Mouse (Mus musculus) limb, embryonic 14.5 days (tissue): Measurements from ENCODE around the gene Ypel3. TPM values are rescaled to one million over a fixed set of nuclear protein-coding genes. Genes with fewer than 3 reads are reported as not detected.

Experiments used
- ATAC-seq: fragments of 200-750 bp; cut with Nextera tagmentation; 2 replicates; pipeline ENCODE4 v1.8.0; 2017; ENCODE audit warnings: low read depth, moderate number of reproducible peaks, moderate TSS enrichment; ENCODE audit not compliant: low FRiP score
- DNase-seq: peaks from one replicate; pipeline ENCODE4 v3.0.0-alpha.2; 2015; ENCODE audit warnings: low spot score
- H3K27ac ChIP-seq: fragments of 300-500 bp; sonication (generic); replicated peaks from 2 replicates; pipeline ENCODE4 v1.5.1; 2014; ENCODE audit warnings: low read depth, mild to moderate bottlenecking, low read length, moderate library complexity, mixed read lengths
- H3K27me3 ChIP-seq: fragments of 300-500 bp; sonication (generic); 2 replicates; pipeline ENCODE4 v1.6.1; 2014; ENCODE audit warnings: low read length, mixed read lengths; ENCODE audit not compliant: control insufficient read depth, insufficient read depth
- H3K36me3 ChIP-seq: fragments of 300-500 bp; sonication (generic); 2 replicates; pipeline ENCODE4 v1.6.1; 2014; ENCODE audit warnings: mild to moderate bottlenecking, low read length, moderate library complexity, mixed read lengths; ENCODE audit not compliant: control insufficient read depth, insufficient read depth
- H3K4me1 ChIP-seq: fragments of 300-500 bp; sonication (generic); 2 replicates; pipeline ENCODE4 v1.6.1; 2014; ENCODE audit warnings: antibody characterized with exemption, low read length, mixed read lengths; ENCODE audit not compliant: control insufficient read depth, insufficient read depth
- H3K4me2 ChIP-seq: fragments of 300-500 bp; sonication (generic); replicated peaks from 2 replicates; pipeline ENCODE4 v1.6.1; 2014; ENCODE audit warnings: low read depth, mild to moderate bottlenecking, low read length, moderate library complexity; ENCODE audit not compliant: severe bottlenecking
- H3K4me3 ChIP-seq: fragments of 300-500 bp; sonication (generic); replicated peaks from 2 replicates; pipeline ENCODE4 v1.5.1; 2014; ENCODE audit warnings: low read length
- H3K9ac ChIP-seq: fragments of 300-500 bp; sonication (generic); 2 replicates; pipeline ENCODE4 v1.6.1; 2014; ENCODE audit warnings: mild to moderate bottlenecking, low read depth, low read length, moderate library complexity; ENCODE audit not compliant: severe bottlenecking
- H3K9me3 ChIP-seq: fragments of 300-500 bp; sonication (generic); 2 replicates; pipeline ENCODE4 v1.6.1; 2016; ENCODE audit warnings: low read length; ENCODE audit not compliant: control insufficient read depth
- POLR2A ChIP-seq: fragments of 200-500 bp; IDR thresholded peaks from 2 replicates; pipeline ENCODE4 v1.8.0; 2012; ENCODE audit warnings: inconsistent platforms, mild to moderate bottlenecking, moderate library complexity, borderline replicate concordance; ENCODE audit not compliant: insufficient read depth, insufficient read length; ENCODE audit errors: extremely low read depth
- WGBS: fragments of 180-500 bp; shearing (Covaris S2); extraction: QIAGEN DNeasy Blood & Tissue Kit; methylation state at CpG from one replicate; pipeline ENCODE4 v1.1.7; 2014; 5-methylcytosine and 5-hydroxymethylcytosine counted together
- polyA plus RNA-seq, 2 experiments: library from polyadenylated mRNA; depleted of rRNA in 1 of 2; stranded (reverse) in 1 of 2; unstranded in 1 of 2; fragments of >200 nt; fragmentation: Nextera tagmentation in 1 of 2; extraction: Ambion mirVana in 1 of 2; gene quantifications; 2 replicates each; pipeline versions ENCODE4 v1.2.1 to v1.2.3; 2012 to 2014

The Ypel3 gene
- polyA plus RNA-seq, 2 experiments = 131 to 144 TPM

GRCm38 (mm10) chr7:126793456-126794270 lies 16.9 kb downstream of the Ypel3 start:
- H3K27me3 ChIP-seq = no peaks in the 10 kb centered on the region
- H3K9ac ChIP-seq = no peak overlapping the region
- no peak for DNase-seq
- H3K4me3 ChIP-seq = no peak overlapping the region
- H3K4me1 ChIP-seq = peaks cover 21% of the 10 kb centered on the region
- peaks cover 57% of the 10 kb centered on the region for H3K36me3 ChIP-seq
- H3K4me2 ChIP-seq = no peak overlapping the region
- 67% methylated on average over 4 of the region's 4 CpGs for WGBS
- ATAC-seq = no peak
- no peak for TF ChIP-seq POLR2A
- 0 out of 2 replicates have a peak overlapping the region, but pooled peaks have one; percentile 96 for H3K27ac ChIP-seq
- H3K9me3 ChIP-seq = no peaks in the 10 kb centered on the region

GRCm38 (mm10) chr7:126794271-126794605 lies 17.5 kb downstream of the Ypel3 start:
- Histone ChIP-seq H3K4me3 (no peak overlapping the region), H3K27ac (no peak overlapping the region), H3K9ac (no peak overlapping the region), H3K4me1 (peaks cover 21% of the 10 kb centered on the region), H3K4me2 (no peak overlapping the region), H3K27me3 (no peaks in the 10 kb centered on the region), H3K36me3 (peaks cover 51% of the 10 kb centered on the region), H3K9me3 (no peaks in the 10 kb centered on the region)
- ATAC-seq (no peak), DNase-seq (no peak)
- WGBS = 74% methylated on average over 4 of the region's 4 CpGs
- TF ChIP-seq POLR2A = no peak

DNA sequence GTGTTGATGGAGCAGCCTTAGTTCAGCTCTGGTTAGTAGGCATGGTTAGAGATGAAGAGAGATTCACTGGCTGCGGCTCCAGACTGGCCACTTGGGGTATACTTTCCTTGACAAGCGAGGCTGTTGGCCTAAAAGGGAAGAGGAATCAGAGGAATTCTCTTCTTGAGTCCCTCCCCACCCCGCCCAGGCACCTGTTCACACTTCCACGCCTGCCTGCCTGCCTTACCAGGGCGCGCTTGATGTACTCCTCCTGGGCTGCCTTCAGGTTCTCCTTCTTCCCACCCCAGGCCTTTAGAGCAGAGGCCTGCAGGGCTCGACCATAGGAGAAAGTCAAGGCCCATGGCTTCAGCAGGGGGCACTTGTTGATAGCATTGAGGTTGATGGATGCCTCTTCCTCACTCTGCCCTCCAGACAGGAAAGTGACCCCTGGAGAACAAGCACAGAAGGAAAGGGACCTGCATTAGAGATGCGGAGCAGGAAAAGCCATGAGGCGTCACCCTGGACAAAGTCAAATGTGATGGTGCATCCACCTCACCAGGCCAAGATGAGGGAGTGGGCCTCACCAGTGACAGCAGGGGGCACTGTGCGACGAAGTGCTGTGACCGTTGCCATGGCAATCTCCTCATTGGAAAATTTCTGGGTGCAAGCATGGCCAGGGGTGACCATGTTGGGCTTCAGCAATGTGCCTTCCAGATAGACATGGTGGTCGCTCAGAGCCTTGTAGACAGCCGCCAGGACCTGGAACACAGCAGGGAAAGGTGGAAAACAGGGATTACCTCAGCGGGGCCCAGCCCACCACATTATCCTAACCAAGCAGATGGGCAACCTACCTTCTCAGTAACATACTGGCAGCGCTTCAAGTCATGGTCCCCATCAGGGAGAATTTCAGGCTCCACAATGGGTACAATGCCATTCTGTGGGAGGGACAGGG lies 18.9 kb downstream of the Ypel3 start:
- no peaks in the 10 kb centered on the region for H3K9me3 ChIP-seq
- H3K9ac ChIP-seq = no peak overlapping the region
- no peak overlapping the region for H3K4me3 ChIP-seq
- DNase-seq (no peak), ATAC-seq (no peak)
- WGBS = 85% methylated on average over 14 of the region's 16 CpGs
- H3K4me2 ChIP-seq = no peak overlapping the region
- H3K27me3 ChIP-seq = no peaks in the 10 kb centered on the region
- peaks cover 31% of the 10 kb centered on the region for H3K4me1 ChIP-seq
- no peak overlapping the region for H3K27ac ChIP-seq
- TF ChIP-seq POLR2A = no peak
- peaks cover 40% of the 10 kb centered on the region for H3K36me3 ChIP-seq

- DNase-seq = no peak
- no peak overlapping the region; the same call in 1 of the 2 replicates for H3K9ac ChIP-seq
- H3K4me2 ChIP-seq = no peak overlapping the region
- no peak overlapping the region for H3K27ac ChIP-seq
- TF ChIP-seq POLR2A = no peak
- peaks cover 29% of the 10 kb centered on the region for H3K4me1 ChIP-seq
- ATAC-seq = no peak
- peak overlapping the region; percentile 90; the same call in 1 of the 2 replicates for H3K4me3 ChIP-seq
- H3K27me3 ChIP-seq = no peaks in the 10 kb centered on the region
- H3K36me3 ChIP-seq = peaks cover 43% of the 10 kb centered on the region
- no peaks in the 10 kb centered on the region for H3K9me3 ChIP-seq
- WGBS = 64% methylated on average over 8 of the region's 8 CpGs
Measured at GRCm38 (mm10) chr7:126796350-126796932, 19.7 kb downstream of the Ypel3 start.
